Mouse (Mus musculus) regulatory T cell (primary cell): ENCODE measurements around the gene Tmem177.

Experiments used
- in situ Hi-C: fragments of 300-600 bp; cut with MboI, MseI; formaldehyde crosslinking; loops from one replicate; pipeline ENCODE4 v1.15.1; 2025; ENCODE audit warnings: high pct_unique_total_duplicates

Tmem177 gene

DNA sequence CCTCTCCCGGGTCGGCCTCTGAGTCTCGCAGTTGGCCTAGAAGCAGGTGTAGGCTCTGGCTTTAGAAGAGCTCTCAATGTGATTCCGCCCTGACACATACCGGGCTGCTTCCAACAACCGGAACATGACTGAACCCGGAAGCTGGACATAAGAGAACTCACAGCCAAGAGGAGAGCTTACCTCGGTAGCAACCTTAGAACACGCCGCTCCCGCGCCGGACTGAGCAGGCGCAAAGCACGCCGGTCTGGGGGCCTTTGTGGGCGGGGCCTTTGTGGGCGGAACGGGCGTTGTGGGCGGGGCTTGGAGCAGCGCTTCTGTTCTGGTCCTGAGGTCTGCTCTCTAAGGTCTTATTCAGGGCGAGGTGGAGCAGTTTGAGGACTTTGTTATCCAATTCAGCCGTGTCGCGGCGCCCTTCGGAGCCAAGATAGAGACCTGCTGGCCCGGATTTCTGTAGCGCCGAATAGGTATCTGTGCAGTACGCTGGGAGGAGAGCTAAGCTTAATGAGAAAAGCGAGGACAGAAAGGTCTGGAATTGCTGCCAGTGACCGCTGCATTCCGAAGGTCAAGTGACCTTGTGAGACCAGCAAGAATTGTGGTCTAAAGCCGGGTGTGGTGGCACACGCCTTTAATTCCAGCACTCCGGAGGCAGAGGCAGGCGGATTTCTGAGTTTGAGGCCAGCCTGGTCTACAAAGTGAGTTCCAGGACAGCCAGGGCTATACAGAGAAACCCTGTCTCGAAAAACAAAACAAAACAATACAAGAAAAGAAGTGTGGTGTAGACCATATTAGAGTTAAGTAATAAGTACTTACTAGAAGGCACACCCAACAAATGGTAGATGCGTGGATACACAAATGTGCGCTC lies at the start of gene Tmem177:
Gene Tmem177, minus strand, starts transcription at position 256 of the 862 bp plus-strand sequence.
- in situ Hi-C loops = loop anchor here (5.0 kb wide), 1 partner anchor 76 kb away; the partner anchor contains the start of gene Ptpn4

DNA sequence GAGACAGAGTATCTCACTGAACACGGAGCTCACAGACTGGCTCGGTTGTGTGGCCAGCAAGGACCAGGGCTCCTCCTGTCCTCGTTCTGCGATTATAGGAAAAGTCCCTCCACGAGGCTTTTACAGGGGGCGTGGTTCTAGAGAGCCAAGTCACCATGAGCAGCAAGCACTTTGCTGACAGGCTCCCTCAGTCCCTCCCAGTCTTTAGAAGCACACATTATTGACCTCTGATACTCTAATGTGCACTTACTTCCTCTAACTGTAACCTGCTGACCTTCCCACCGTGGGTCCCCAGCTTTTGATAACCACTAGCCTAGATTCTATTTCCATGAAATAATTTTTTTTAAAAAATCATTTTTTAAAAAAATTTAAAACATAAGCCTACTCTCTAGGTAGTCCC lies 46.9 kb upstream of the Tmem177 start:
- in situ Hi-C loops = loop anchor here (5.0 to 25.0 kb wide), 2 partner anchors 447 to 1298 kb away; no protein-coding TSS in a partner anchor

DNA sequence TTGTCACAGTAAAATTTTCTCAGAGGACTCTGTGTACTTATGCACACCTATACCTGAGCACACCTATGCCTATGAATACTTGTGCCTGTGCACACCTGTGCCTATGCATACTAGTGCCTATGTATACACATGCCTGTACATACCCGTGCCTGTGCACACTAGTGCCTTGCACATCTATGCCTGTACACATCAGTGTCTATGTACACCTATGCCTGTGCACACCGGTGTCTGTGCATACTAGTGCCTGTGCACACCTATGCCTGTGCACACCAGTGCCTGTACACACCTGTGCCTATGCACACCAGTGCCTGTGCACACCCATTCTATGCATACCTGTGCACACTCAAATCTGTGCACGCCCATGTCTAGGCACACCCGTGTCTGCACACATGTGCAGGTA lies 46.5 kb upstream of the Tmem177 start:
- in situ Hi-C loops = loop anchor here (5.0 to 25.0 kb wide), 2 partner anchors 448 to 1297 kb away; no protein-coding TSS in a partner anchor

DNA sequence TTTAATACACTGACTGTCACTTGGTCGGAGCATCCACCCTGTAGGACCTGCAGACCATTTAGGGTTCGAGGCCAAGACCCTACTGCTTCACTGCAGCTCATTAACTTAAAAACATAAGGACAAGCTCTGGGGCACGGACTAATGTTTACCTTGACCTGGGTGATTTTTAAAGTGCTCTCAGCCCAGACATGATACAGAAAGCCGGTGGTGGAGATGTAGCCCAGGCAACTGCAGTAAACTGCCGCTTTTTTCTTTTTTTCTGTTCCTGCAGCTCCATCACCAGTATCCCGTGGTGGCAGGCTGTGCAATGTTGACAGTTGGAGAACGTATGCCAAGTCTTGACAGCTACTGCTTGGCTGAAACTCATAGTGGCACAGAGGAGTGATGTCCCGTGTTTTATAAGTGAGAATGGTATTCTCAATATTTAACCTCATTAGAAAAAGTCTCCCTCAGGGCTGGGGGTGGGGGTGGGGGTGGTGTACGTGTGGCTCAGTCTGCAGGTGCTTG lies 44.8 kb upstream of the Tmem177 start:
- in situ Hi-C loops = loop anchor here (5.0 to 25.0 kb wide), 2 partner anchors 450 to 1295 kb away; no protein-coding TSS in a partner anchor

DNA sequence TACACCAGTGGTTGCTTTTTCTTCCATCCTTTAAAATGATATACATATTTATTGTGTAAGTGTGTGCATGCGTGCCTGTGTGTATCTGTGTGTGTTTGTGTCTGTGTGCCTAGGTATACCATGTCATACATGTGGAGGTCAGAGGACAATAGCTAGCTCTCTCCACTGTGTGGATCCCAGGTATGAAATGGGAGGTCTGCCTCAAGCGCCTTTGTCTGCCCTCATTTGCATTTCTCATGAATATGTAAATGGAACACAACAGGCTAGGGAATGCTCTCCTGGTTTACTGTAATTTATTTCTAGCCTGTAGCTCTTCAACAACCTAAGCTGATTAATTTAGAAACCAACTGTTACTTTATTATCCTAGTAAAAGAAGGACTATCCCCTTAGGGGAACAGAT lies 41.7 kb upstream of the Tmem177 start:
- in situ Hi-C loops = loop anchor here (5.0 to 25.0 kb wide), 2 partner anchors 453 to 1292 kb away; no protein-coding TSS in a partner anchor

DNA sequence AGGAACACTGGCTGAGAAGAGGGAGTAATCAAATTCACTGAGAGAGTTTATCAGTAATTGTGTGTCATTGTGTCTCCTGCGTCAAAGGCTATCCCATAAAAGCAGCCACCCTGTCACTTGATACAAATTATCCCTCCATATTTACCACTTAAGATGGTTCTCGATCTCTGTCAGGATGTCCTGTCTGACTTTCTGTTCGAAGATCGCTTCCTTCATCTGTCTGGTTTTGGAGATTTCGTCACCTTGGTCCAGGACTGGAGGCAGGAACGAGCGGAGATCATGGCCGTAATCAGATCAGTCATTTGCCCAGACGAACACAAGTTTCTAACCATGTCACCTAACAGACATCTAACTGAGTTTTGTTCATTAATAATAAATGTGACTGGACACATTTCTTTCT lies 40.4 kb upstream of the Tmem177 start:
- in situ Hi-C loops = loop anchor here (25.0 kb wide), 1 partner anchor 1291 kb away; no protein-coding TSS in a partner anchor

DNA sequence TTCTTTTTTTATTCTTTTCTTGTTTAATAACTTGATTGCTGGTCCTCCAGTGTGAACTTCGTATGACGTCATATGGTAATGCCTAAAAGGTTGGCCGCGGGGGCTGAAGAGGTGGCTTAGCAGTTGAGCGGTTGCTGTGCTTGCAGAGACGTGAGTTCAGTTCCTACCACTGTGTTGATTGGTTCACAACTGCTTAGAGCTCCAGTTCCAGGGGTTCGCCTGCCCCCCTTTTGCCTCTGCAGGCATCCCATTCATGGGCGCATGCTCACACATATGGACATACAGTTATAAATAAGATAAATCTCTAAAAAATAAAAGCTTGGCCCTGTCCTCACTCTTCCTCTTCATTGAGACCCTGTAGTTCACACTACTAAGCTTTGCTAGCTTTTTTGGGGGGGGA lies 37.1 kb upstream of the Tmem177 start:
- in situ Hi-C loops = loop anchor here (25.0 kb wide), 1 partner anchor 1288 kb away; no protein-coding TSS in a partner anchor

DNA sequence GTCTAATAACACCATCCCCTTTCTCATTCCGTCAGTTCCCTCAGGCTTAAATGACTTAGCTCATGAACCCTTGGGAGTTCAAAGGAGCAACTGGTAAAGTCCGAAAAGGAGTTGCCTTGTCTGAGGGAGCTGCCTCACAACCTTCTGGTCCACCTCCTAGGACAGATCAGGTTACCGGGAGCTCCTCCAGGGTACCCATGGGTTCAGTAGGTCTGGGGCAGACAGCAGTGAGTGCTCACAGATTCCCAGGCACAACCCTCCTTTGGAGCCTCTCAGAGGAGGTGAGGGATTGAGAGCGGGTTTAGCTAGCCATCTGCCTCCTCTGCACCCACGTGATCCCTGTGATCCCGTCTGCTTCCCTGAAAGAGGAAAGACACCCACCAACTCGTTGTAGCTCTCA lies 23.9 kb upstream of the Tmem177 start:
- in situ Hi-C loops = no loop called here

DNA sequence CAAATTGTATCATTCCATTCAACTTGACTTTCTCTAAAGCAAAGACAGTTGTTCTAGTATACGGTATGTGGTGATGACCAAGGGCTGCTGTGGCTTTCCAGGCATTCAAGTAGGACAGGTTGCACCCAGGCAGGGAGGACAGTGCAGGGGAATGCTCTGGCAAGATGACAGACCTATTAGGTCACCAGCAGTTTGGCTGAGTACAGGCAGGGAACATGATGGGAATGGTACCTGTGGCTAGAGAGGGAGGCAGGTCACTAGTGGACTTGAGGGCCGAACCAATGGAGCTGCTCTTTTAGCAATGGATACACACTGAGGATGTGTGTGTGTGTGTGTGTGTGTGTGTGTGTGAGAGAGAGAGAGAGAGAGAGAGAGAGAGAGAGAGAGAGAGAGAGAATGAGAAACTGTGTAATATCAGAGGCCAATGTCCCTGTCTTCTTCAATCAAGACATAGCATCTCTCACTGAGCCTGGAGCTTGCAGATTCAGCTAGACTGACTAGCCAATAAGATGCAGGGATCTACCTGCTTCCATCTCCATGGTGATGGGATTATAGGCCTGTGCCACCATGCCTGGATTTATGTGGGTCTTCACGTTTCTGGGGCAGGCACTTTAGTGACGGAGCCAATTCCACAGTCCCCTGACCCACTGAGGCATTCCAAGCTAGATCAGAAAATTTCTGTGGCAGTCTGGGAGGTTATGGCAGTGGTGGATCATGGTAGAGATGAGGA lies 18.6 kb upstream of the Tmem177 start:
- in situ Hi-C loops = no loop called here

DNA sequence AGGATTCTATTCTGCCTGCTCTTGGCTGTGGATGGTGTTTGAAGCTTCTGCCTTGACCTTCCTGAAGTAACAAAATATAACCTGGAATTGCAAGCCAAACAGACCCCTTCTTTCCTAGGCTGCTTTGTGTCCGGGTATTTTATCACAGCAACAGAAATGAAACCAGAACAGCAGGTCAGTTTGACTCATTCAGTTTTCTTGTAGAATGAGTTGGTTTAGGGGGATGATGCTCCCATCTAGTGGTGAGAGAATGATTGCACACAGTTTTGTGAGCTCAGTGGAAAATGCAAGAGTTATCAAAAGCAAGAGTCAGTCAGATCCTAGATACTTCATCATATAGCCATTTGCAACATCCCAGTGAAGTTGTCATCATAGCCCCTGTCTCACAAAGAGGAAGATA lies 16.7 kb upstream of the Tmem177 start:
- in situ Hi-C loops = no loop called here

DNA sequence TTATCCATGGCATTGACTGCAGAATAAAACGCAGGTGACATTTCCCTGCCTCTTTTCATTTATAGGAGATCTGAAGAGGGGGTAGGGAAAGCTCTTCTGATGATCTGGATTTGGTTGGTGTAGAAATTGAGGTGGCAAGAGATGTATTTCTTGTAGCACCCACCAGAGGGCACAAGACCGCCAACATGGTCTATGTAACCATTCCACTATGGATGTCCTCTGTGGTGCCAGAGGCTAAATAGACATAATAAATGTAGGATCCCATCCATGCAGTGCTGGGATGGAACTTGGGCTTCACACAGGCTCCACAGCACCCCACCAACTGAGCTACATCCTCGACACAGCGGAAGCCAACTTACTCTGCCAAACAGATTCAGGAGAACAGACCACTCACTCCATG lies 6.3 kb upstream of the Tmem177 start:
- in situ Hi-C loops = no loop called here

DNA sequence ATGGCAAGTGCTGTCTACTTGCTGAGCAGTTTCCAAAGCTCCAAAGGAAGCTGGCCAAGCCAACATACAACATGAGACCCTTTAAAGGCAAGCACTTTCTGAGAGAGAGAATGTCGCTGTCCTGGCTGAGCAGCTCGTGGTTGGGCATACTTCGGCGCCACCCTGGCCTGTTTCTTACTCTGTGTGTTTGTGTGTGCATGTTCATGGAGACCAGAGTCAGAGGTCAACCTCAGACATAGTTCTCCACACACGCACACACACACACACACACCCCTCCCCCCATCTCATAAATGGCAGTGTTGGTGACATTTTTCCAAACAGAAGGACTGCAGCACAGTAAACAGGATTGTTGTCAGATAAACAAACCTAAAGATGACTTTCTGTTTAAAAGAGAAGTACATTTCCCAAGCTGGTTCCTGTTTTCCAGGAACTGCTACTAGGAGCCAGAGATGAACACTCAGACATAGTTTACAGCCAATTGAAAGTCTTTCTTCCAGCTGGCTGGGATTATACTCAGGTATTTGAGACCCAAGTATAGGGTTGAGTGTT lies 3.9 kb upstream of the Tmem177 start:
- in situ Hi-C loops = no loop called here

DNA sequence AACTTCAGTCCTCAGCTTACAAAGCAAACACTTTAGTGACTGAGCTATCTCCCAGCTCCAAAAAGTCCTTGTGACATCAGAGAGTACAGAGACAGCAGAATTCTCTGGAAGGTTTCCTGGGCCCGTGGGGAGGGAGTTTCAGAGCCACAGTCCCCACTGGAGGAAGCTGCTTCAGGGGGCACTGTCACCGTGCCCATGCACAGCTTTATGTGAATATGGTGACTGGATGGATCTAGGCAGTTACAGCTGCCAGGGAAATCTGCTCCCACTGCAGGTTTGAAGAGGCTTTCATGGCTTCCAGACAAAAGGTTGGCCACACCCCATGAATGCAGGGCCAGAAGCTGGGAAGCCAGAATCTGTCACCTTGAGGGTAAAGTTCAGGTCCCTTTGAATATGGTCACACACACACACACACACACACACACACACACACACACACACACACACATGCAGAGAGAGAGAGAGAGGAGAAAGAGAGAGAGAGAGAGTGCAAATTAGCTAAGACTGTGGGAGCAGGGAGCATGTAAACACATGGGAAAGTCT lies 5.7 kb downstream of the Tmem177 start:
- in situ Hi-C loops = no loop called here

DNA sequence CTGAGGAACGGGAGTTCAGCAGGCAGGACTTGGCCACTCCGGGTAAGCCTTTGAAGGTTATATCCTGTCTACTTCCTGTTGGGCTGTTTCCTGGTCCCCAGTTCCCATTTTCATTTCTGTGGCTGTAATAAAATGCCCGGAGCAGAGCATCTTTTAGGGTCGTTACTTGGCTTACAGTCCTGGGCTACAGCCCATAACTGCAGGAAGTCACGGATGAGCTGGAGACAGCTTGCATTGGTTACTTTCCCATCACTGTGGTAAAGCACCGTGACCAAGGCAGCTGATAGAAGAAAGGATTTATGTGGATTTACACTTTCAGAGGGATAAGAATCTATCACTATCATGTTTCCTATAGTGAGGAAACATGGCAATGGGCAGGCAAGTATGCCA lies 9.8 kb downstream of the Tmem177 start:
- in situ Hi-C loops = no loop called here

DNA sequence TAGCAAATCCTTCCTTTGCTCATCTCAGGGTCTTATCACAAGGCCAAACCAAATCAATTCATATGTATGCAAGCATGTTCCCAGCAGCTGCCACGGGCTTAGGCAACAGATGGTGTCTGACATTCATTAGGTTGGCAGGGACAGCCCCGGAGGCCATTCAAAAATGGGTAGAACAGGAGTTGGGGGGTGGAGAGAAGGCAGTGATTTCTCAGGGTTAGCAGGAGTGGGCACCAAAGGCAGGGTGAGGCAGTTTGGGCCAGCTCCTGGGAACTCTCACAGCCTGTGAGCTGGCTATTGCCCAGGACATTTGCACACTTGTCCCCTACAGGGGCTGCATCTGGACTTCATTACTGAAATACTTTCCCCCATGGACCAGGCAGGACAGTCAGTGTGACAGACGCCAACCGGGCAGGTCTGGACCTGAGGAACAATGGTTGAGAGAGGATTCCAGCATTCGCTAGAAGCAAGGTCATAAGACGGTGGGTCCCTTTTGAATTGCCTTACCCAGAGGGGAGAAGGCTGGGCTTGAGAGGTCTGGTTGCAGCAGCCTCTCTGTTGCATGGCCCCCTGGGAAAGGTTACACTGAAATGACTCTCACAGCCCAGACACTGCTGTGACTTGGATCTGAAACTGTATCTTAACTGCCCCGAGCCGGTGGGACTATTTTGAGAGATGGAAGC lies 10.3 kb downstream of the Tmem177 start:
- in situ Hi-C loops = no loop called here

DNA sequence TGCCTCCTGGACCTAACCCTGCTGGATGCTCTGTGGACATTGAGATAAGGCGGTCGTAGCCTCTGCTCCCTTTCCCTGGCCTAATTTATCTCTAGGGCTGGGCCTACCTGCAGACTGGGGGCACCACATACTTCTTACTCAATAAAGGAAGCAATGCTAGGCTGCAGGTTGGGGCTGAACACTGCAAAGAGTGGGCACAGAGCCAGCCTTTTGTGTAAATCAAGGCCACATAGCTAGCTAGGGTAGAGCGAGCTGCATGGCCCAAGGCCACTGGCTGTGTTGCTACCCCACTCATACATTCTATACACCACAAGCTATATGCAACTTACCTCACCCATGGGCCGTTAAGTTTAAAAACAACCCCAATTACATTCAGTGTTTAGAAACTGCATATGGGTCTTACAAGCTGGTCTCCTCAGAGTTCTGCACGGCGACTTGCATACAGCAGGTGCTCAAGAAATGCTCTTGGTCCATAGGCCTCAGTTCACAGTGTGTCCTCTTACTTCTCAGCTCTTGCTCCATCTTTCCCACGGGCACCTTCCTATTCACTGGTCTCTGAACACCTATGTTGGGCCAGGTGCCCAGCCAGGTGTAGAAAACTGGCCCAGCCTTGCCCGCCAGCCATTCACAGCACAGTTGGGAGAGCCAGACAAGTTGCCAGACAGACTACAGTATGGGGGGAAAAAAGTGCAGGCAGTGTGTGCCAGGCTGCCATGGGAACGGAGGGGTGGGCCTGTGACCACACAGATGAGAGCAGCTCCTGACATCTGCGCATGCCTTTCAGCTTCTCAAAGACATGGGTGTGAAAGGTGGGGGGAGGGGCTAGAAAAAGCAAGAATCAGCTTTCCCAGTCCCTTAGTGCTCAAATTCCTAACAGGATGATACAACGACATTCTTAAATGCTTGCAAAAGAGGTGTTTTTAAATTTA lies 13.5 kb downstream of the Tmem177 start:
- in situ Hi-C loops = loop anchor here (5.0 to 10.0 kb wide), 2 partner anchors 85 to 352 kb away; no protein-coding TSS in a partner anchor

DNA sequence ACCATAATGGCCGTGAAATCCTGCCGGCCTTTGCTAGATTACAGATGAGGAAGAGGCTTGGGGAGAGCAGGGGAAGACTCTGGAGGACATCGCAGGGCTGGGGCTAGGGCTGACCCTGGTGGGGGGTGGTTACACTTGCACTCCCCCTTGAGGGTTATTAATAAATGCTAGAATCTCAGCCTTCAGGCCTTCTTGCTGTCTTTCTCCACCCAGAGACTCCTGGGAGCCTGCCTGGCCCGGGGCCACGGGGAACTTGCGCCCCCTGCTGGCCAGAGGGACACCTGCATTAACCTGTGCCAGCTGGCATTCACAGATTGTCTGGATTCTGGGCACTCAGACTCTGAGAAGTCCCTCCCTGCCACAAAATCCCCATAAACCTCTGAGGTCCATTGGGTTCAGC lies 18.1 kb downstream of the Tmem177 start:
- in situ Hi-C loops = loop anchor here (5.0 to 10.0 kb wide), 2 partner anchors 80 to 348 kb away; no protein-coding TSS in a partner anchor

DNA sequence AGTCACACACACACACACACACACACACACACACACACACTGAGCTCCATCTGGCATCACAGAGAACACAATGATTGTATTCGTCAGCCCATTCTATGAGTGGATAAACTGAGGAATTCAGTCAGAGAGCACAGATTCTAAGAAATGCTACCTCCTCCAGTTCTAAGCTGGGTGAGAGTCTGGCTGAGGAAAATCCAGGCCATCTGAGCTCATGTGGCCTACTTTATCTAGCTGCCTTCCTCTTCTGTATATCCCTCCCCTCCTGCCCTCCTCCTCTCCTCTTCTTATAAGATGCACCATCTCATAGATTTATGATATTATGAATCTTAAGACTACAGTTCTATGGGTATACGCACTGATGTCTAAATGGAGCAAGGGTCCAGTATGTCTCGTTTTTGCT lies 19.4 kb downstream of the Tmem177 start:
- in situ Hi-C loops = loop anchor here (10.0 kb wide), 1 partner anchor 79 kb away; no protein-coding TSS in a partner anchor

DNA sequence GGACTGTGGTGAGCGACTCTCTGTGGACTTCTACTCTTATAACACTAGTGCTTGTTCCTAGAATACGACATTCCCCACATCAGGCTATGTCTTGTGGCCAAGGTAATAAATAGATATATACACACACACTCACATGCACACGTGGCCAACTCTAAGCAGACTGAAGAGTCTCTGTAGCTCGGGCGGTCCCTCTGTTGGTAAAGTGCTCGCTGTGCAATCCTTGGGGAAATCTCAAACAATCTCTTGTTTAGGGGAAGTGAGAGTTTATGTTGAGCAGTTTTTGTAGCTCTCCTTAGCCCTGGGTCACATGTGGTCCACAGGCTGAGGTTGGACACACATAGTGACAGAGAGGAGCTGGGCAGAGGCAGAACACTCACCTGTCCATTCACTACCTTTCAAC lies 20.1 kb downstream of the Tmem177 start:
- in situ Hi-C loops = loop anchor here (10.0 kb wide), 1 partner anchor 78 kb away; no protein-coding TSS in a partner anchor
